Mouse (Mus musculus) spleen, postnatal 4 days (tissue): Measurements from ENCODE around the gene Plcb3.
A peak's percentile ranks its signal among the peaks of the same experiment; 100 is the strongest.

Experiments used
- DNase-seq, 2 experiments: peaks; one replicate each; pipeline ENCODE4 v3.0.0; 2022; ENCODE audit warnings: low spot score in 2 of 2

Gene Plcb3

DNA sequence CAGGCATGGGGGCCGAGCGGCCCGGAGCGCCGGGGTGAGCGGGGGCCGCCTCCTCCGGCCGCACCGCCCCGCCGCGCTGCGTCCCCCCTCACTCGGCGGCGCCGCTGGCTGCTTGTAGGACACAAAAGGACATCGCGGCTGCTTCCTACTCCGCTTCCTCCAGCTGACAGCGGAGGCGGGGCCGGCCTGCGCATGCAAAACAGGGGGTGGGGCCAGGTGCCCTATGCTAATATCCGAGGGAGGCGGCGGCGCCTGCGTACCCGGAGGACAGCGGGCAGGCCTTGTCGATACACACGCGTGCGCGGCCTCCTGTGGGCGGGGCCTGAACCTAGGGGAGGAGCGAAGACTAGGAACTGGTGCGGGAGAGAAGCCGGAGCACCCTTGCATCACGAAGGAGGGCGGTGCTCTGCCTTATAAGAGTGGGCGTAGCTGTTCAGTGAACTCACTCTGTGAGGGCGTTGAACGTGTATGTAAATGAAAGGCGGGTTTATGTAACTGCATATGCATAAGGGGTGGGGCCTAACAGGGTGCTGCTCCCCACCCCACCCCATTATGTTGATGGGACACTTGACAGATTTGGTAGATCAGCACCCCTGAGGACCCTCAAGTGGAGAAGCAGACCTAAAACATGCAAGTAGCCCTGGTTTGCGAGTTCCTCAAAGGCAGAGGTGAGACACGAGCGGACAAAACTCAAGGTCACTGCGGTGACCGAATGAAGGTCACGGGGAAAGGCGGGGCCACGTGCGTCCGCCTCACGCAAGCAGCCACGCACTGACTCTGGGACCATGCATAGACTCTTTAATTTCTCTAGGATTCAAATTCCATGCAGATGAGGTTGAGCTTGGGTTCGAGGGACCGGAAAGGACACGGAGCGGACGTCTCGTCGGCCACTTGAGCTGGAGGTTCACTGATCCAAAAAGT, 54.4 kb downstream of the Plcb3 start, which contains the start of gene Esrra:
Gene Esrra, minus strand, starts transcription at position 167 of the 921 bp plus-strand sequence.
- DNase-seq: peak; percentile 100

DNA sequence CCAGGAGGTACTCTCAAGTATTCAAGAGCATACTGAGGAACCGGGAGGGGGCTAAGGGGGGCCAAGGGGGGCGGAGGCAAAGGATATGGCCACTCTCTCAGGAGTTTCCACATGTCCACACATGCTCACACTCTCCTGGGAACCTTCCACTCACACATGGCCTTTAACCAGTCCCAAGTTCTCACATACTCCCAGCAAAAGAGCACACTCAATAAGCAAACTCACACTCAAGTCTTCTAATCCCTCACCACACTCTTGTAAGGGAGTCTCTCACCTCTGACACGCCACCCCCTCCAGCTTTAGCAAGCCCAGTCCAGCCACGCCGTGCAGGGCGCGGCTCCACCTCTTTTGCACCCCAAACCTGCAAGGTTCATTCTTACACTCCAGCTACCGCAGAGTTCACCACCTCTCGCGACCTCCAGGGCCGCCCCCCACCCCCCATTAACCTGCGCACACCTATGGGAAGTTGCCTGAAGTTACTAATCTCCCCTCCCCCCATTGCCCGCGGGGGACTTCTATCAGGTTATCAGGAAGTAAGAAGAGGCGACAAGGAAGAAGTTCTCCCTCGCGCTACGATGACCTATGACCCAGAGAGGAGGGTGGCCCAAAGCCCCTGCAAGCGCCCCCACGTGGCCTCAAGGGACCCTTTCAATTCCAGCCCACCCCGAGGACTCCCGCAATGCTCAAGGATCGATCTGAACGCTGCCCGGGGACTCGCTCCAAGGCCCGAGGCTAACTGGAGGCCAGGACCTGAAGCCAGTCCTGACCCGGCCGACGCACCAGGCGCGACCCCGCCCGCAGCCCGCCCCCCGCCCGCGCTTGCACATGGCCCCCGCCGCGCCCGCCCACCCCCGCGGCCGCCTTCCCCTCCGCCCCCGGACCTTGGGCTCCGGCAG, 55.3 kb downstream of the Plcb3 start:
- peak; percentile 53 to 79 for DNase-seq

DNA sequence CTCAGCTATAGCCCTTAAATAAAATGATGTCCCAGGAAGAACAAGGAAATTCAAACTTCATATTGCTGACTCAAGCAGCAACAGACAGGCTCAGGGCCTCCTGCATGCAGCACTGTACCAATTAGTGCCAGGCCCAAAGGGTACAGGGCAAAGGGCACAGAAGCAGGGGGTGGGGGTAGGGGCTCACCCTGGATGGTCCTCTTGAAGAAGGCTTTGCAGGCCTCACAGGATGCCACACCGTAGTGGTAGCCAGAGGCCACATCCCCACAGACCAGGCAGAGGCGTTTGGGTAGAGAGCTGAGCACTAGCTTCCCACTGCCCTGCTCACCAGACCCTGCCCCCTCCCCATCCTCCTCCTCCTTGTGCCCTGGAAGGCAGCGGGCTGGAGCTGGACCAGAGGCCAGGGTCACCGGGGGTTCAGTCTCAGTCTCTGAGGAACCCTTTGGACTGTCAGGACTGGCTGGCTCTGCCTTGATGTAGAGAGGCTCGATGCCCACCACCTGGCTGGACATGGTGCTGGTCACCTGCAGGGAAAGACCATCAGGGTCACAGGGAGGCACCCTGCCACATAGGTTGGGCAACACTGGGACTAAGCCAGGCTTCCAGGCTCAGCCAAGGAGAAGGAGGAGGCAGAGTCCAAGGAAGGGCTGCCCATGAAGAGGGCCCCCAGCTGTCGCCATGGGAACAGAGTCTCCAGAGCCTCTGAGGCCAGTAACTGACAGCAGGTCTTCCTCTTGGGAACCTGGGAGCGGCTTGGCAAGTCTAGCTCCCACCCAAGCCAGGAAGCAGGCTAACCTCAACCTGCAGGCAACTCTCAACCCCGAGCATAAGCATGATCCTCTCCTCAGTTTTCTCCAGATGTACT, 56.2 kb downstream of the Plcb3 start:
- DNase-seq: peak in 1 of 2 experiments; percentile 66

DNA sequence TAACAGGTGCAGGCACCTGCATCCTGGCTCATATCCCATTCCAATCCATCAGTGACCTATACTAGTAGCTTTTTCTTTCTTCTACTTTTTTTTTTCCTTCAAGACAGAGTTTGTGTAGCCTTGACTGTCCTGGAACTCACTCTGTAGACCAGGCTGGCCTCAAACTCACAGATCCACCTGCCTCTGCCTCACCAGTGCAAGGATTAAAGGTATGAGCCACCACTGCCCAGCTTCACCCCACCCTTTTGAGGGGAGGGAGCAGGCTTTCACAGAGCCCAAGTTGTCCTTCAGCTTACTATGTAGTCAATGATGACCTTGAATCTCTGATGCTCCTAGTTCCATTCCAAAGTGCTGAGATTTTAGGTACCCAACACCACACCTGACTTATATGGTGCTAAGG, 56.8 kb downstream of the Plcb3 start:
- no peak for DNase-seq

DNA sequence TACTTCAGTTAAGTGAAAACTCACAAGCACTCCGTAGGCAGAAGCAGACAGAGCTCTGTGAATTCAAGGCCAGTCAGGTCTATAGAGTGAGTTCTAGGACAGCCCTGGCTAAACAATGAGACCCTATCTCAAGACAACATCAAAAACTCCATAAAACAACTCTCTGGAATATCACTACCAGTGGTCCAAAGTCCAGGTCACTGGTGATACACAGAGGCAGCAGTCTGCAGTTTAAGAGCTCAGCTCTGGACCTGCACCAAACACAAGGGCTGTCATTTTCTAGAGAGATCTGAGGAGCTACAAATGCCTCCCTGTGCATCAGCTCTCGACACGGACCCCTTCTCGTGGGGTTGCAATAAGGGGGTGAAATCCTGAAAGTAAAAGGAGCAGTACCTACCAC, 57.9 kb downstream of the Plcb3 start:
- DNase-seq: no peak

DNA sequence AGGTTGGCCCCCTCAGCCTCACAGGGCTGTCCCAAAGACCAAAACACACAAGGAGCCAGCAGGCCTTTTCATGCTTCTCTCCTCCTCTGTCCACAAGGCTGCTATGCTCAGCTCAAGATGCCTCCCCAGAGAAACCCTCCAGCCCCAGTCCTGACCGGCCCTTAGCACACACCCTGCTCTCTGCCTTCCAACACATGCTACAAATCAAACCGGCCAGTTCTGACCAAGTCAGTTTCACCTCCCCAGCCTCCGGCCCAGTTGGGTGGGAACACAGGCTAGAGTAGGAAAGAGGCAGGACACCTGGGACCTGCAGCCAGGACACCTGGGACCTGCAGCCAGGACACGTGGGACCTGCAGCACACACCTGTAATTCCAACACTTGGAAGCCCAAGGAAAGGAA, 59.8 kb downstream of the Plcb3 start:
- peak in 1 of 2 experiments; percentile 57 for DNase-seq

DNA sequence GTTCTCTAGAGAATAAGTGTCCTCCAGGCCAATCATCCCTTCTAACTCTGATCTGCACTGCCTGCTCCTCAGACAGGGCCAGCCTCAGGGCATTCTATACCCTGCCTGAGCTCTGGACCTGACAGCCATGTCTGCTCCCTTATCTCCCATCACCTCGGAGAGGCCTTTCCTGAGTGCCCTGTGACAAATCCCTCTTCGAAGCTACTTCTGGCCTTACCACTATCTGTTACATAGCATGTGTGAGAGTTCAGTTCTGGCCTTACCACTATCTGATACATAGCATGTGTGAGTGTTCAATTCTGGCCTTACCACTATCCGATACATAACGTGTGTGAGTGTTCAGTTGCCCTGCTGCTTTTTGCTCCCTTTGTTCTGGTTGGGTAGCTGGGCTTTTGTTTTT, 61.0 kb downstream of the Plcb3 start:
- DNase-seq: peak in 1 of 2 experiments; percentile 57

DNA sequence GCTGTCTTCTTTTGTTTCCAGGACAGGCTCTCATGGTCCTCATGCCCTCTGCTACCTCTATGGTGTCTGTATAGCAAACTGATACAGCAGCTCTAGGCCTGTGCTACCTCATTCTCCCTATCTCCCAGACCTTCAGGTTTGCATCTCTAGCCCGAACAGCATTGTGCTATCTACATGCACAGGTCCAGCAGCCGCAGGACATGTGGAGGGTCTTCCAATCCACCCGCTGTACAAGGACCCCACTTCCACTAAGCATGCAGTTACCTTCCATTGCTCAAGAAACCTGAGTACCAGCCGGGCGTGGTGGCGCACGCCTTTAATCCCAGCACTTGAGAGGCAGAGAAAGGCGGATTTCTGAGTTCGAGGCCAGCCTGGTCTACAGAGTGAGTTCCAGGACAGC, 61.7 kb downstream of the Plcb3 start:
- DNase-seq: peak in 1 of 2 experiments; percentile 50

DNA sequence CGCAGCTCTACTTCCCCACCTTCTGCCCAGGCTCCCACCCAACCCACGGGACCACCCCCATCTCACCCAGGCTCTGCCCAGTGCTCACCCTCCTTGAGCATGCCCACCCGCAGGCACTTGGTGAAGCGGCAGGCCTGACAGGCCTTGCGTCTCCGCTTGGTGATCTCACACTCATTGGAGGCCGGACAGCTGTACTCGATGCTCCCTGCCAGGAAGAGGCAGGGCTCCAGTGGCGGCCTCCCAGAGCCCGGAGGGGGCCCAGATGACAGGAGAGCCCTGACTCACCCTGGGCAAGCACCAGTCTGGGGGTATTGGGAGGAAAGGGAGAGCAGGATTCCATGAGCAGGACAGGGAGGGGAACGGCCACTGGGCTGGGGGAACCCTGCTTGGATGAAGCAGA, 62.3 kb downstream of the Plcb3 start:
- DNase-seq: peak in 1 of 2 experiments; percentile 61

DNA sequence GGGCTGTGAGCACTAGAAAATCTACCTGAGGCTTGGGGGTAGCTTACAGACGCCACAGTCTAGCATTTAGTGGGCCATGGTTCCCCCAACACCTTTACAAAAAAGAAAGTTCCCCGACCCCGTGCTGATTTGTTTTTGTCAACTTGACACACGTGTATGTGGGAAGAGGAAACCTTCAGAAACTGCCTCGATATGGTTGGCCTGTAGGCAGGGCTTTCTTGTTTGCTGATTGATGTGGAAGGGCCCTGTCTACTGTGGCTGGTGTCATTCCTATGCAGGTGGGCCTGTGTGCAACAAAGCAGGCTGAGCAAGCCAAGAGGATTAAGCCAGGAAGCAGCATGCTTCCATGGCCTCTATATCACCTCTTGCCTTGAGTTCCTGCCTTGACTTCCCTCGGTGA, 63.2 kb downstream of the Plcb3 start:
- DNase-seq: no peak

DNA sequence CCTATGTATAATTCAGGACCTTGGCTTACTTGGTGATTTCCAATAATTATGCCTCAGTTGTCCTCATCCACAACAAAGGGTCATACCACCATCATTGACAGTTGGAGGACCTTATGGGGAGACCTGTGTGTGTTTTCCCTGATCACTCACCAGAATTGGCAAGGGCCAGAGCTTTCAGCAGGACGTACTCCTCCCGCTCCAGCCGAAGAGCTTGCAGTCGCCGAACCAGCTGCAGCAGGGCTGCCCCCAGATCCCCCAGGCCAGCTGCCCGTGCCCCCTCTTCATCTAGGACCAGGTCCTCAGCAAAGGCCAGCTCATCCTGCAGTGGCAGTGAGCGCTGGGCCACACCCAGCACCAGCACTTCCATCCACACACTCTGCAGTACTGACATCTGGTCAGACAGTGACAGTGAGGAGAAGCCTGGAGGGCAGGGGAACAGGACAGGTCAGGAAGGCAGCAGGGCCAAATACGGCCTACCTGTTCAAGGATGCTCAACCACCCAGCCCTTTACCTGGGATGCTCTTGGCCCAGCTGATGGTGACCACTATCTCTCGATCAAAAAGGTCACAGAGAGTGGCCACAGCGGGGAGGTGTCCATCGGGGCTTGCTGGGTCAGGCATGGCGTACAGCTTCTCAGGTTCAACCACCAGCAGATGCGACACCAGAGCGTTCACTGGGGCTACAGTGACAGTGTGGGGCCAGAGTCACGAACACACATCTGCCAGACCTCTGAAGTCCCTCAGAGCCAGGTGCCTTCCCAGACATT, 63.9 kb downstream of the Plcb3 start:
- peak in 1 of 2 experiments; percentile 62 for DNase-seq

DNA sequence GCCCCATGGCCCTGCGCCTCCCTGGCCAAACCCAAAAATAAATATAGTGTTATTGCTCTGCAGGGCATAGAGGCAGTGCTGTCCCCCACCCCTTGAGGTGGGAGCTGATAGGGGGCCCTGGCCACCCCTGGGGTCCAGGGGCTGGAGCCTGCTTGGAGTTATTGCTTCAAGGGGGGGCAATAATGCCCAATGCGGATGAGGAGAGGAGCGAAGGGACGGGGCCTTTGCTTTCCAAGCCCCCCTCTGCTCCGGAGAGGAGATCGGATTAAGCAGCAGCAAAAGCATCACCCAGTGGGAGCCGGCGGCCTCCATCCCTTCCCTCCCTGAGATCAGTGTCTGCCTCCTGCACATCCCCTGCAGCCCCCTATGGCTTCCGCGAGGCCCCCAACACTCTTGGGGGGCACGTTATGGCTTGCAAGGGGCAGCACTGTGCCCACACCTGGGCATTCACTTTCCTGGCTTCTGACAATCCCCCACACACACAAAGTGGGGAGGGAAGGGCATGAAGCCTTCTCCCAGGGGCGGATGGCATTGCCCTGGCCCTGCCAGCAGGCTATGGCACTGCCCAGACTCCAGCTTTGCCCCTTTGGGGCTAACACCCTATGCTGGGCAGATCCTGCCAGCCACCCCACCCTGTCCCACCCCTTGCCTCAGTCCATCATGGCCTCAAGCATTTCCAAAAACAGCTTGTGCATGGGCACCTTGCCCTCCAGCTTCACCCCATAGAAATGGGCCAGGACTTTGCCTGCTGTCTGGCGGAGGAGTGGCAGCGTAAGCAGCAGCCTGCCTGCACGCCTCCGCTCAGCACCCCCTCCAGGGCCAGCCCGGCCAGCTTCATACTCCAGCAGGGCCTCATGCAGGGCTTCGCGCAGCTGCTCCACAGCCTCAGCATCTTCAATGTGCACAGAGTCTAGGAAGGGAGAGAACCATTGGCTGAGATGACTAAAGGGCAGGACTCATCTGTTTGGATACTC, 64.9 kb downstream of the Plcb3 start:
- peak in 1 of 2 experiments; percentile 63 for DNase-seq

DNA sequence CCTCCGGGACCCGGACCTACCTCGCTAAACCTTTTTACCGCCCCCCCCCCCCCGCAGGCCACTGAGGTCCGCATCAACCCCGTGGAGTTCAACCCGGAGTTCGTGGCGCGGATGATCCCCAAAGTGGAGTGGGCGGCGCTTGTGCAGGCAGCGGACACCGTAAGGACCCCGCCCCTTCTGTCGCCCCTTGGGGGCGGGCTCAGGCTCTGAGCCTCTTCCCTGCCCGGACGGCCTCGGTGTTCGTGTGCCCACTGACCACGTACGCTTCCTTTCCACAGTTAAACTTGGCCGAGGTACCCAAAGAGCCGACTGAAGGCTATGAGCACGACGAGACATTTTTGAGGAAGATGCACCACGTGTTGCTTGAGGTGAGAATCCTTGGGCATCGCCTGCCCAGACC, 66.0 kb downstream of the Plcb3 start:
- DNase-seq: peak; percentile 54 to 76

DNA sequence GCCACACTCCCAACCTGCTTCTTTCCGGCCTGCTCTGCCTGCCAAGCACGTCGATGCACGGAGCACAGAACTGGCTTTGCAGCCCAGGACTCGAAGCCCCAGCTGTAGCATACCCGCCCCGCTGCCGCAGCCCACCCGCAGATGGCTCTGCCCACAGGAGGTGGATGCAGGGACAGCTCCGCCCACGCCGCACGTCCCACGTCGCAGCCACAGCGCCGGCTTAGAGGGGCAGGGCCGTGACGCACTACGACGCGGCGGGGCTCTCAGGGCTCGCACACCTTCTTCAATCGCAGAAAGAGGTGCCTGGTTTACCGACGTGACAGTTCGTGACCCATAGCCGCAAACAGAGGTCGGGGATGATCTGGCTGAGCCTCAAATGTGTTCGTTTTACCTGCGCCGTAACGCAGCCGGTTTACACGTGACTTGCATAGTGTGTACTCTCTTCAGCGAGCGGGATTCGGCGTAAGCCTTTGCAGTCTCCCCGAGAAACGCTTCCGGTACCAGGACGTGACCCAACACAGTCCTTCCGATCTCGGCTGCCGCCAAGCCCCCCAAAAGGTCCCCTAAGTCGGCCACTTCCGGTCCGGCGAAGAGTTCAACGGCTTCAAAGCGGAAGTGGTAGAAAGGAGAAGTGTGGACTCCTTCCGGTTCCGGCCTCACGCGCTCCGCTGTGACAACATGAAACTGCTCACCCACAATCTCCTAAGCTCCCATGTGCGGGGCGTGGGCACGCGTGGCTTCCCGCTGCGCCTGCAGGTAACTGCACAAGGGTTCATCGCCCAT, 66.6 kb downstream of the Plcb3 start, which contains the start of the genes Trmt112 and Prdx5:
Gene Trmt112, plus strand, starts transcription at position 192 of the 783 bp plus-strand sequence.
Gene Prdx5, minus strand, starts transcription at position 600 of the 783 bp plus-strand sequence.
- peak; percentile 84 to 91 for DNase-seq

DNA sequence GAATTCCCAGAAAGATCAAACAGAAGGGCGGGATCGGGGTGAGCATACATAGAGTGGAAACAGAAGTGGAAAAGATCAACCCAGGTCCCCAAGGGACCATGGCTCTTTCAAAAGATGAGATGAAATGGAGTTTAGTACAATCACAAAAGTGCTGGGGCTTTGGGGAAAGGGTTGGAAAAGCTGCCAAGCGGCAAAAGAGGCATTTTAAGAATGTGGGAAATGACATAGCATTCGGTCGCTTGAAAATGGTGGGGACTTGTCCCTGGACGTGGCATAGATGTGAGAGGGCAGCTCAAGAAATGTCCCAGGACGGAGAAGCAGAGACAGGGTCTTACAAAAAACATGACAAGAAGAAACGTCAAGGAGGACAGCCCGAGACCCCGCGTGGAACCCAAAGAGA, 67.2 kb downstream of the Plcb3 start:
- no peak for DNase-seq

DNA sequence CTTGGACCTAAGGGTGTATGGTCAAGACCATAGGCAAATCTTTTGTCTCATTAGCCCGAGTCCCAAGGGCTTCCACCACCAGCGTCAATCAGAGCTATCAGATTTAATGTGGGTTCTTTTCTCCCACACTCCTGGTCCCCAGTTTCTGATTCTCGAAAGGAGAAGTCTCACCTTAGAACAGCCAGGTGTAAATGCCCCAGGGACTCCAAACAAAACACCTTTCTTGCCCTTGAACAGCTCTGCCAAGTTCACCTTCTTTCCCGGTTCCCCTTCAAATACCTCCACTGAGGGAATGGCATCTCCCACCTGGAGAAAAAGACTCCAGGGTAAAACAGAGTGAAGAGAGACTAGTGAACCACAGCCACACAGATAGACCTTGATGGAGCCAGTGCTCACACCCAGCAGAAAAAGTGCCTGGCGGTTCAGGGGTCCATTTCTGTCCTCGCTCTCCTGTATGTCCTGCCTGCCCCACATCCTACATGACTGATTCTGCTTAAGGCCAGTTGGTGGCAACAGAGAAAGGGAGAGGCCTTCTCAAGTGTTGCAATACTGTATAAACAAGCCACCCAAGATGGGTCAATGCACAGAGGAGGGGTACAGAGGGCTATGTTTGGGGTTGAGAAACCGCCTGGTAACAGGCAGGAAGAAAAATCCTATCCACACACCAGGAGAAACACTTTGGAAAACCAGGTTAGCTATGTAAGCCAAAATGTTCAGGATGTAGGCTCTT, 68.3 kb downstream of the Plcb3 start:
- DNase-seq: peak in 1 of 2 experiments; percentile 58

DNA sequence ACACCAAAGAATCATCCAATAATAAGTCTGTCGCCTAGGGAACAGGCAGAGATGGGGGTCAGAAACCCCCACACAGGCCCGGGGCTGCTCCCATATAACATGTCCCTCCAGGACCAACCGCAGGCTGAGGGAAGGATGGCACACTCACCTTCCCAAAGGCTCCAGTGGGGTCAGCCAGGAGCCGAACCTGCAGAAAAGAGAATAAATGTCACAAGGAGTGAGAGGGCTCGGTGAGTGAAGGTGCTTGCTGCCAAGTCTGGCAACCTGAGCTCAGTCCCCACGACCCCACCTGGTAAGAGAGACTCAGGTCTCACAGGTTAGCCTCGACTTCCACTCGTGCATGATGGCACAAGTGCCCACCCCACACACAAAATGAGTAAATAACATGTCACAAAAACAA, 69.2 kb downstream of the Plcb3 start:
- DNase-seq: peak in 1 of 2 experiments; percentile 61

DNA sequence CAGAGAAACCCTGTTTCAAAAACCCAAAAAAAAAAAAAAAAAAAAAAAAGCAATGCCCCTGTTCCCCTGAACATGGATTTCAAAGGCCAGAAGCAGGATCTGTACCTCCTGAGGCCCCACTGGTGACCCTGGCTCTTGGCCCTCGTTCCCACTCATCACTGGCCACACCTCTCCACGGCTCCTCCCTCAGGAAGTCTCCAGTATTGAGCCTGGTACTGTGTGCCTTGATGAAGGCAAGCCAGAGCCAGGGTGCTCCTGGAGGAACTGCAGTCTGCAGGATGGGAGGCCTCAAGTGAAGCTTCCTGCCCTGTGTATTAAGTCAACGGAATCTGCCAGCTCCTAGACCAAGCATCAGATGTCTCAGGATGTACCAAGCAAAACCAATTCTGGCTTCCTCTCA, 70.1 kb downstream of the Plcb3 start:
- DNase-seq: peak in 1 of 2 experiments; percentile 58
